Mouse (Mus musculus): Measurements from ENCODE around the gene Dennd4a.

The Dennd4a gene

GRCm38 (mm10) chr9:64810822-64811537 is at the start of gene Dennd4a:
TSS of gene Dennd4a (plus strand) at chr9:64811340.
- DNase-seq (ENCODE audit: extremely low read depth, insufficient read length, low spot score) = peak; percentile 96

- no peak for DNase-seq (ENCODE audit: extremely low read depth, insufficient read length, low spot score)
Measured at GRCm38 (mm10) chr9:64764824-64765223, 46.3 kb upstream of the Dennd4a start.

- no peak for DNase-seq (ENCODE audit: extremely low read depth, insufficient read length, low spot score)
Measured at GRCm38 (mm10) chr9:64766136-64766535, 45.0 kb upstream of the Dennd4a start.

- no peak for DNase-seq (ENCODE audit: extremely low read depth, insufficient read length, low spot score)
Measured at GRCm38 (mm10) chr9:64767796-64768195, 43.3 kb upstream of the Dennd4a start.

DNA sequence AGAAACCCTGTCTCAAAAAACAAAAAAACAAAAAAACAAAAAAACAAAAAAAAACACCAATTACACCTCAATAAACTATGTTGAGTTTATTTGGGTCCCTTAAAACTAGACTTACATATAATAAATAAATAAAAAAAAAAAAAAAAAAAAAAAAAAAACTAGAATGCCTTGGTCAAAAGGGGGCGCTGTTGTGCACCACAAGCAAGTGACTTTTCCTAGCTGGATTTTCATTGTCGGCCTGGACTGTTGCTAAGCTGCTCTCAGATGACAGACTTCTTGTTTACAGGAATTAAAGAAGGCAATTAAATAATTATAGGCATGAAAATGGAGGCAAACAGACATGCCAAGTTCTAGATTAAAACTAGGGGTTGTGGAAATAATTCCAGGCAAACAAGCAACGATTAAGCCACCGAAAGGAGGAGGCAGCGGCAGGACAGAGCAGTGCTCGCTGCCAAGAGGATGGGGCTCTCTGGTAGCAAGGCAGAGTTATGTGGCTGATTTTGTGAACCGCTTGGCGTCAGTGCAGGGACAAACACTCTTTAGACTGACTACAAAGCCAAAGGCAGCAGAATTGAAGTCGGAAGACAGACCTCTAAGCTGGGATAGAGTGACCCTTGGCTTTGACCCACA is 42.0 kb upstream of the Dennd4a start:
- no peak for DNase-seq (ENCODE audit: extremely low read depth, insufficient read length, low spot score)

DNA sequence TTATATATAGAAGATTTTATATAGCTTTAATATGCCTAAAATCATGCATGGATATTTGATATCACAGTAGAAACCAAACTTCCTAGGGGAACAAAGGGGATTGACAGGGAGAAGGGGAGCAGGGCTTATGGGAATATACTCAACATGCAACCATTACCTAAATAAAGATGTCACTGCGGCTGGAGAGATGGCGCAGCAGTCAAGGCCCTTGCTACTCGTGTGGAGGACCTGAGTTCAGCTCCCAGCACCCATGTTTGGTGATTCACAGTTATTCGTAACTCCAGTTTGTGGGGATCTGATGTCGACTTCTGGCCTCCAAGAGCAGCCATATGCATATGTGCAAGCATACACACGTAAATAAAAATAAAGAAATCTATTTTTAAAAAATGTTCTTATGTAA is 41.2 kb upstream of the Dennd4a start:
- DNase-seq (ENCODE audit: extremely low read depth, insufficient read length, low spot score) = no peak

GRCm38 (mm10) chr9:64770411-64770849 is 40.7 kb upstream of the Dennd4a start:
- no peak for DNase-seq (ENCODE audit: extremely low read depth, insufficient read length, low spot score)

- no peak for DNase-seq (ENCODE audit: extremely low read depth, insufficient read length, low spot score)
Measured at GRCm38 (mm10) chr9:64771236-64771635, 39.9 kb upstream of the Dennd4a start.

DNA sequence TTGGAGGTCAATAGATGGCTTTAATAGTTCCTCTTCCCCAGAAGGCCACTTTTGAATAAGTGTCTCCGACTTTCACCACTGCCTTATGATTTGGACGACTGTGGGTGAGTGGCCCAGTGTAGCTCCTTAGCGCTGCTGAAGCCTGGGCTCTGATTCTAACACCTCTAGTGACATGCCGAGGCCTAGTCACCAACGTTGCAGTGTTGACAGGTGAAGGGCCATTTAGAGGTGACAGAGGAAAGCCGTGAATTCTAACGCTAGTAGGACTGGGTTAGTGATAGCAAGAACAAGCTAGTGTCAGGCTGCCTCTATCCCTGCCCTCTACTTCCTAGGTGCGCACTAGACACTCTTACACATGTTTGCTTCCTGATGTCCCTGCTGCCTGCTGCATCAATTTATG is 37.9 kb upstream of the Dennd4a start:
- DNase-seq (ENCODE audit: extremely low read depth, insufficient read length, low spot score) = no peak

DNA sequence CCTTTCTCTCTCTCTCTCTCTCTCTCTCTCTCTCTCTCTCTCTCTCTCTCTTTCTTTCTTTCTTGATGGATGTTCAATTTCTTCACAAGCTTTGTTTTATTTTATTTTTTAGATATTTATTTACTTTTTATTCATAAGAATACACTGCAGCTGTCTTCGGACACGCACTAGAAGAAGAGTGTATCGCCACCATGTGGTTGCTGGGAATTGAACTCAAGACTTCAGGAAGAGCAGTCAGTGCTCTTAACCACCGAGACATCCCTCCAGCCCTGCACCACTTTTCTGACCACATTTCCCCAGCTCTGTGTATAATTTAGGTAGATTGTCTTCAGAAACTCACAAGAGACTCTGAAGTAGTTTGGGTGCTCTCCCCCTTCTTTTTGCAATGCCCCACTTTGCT is 37.2 kb upstream of the Dennd4a start:
- no peak for DNase-seq (ENCODE audit: extremely low read depth, insufficient read length, low spot score)

DNA sequence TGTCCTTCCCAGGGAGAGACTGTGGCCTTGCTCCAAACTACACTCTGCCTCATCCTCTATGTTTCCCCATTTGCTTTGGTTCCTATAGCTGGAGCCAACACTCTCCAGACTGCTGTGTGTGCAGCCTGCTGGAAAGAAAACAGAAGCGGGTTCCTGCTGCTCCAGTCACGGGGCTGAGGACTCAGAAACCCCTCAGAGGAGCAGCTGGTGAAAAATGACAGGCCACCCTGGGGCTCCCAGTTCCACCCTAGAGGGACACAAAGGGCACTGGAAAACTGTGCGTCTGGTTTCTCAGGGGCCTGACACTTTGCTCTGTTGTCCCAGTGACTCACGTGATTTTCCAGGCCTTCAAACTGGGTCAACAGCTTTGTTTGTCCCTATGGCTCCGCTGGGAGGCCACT is 36.7 kb upstream of the Dennd4a start:
- no peak for DNase-seq (ENCODE audit: extremely low read depth, insufficient read length, low spot score)

GRCm38 (mm10) chr9:64774883-64775282 is 36.3 kb upstream of the Dennd4a start:
- DNase-seq (ENCODE audit: extremely low read depth, insufficient read length, low spot score) = no peak

DNA sequence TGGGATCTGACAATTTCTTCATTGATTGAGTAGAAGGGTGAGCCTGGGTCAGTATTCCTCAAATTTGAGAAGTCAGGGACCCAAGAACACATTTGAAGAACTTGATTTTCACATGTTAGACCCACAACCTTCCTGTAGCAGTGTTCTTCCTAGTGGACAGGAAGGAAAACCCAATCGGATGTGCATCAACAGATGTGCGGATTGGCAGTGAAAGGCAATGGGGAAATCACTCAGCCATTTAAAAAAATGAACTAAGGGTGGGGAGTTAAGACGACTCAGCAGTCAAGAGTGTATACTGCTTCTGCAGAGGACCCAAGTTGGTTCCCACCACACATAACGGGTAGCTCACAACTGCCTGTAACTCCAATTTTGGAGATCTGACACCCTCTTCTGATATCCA is 35.6 kb upstream of the Dennd4a start:
- no peak for DNase-seq (ENCODE audit: extremely low read depth, insufficient read length, low spot score)

DNA sequence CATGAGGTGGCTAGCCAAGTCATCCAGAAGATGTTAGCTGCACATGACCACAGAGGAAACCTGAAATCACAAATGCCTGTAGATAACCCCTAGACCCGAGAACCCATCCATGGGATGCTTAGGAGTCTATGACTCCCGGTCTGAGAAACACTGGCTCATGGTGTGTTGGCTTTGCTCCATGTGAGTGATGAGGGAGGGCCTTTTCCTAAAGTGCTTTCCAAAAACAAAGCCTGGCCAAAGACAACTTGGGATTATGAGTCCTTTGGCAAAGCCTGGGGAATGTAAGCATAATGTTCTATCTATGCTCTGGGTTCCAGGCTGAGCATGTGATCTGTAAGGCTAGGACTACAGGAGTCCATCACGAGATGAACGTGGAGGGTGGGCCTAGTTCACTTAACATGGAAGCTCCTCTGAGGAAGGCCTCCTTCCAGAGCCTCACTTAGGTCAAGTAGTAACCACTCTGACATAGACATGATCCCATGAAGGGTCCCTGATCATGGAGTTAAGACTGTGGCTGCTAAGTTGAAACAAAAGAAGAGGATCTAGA is 33.6 kb upstream of the Dennd4a start:
- no peak for DNase-seq (ENCODE audit: extremely low read depth, insufficient read length, low spot score)

GRCm38 (mm10) chr9:64778151-64778550 is 33.0 kb upstream of the Dennd4a start:
- no peak for DNase-seq (ENCODE audit: extremely low read depth, insufficient read length, low spot score)

- DNase-seq (ENCODE audit: extremely low read depth, insufficient read length, low spot score) = no peak
Measured at GRCm38 (mm10) chr9:64779628-64780027, 31.5 kb upstream of the Dennd4a start.

GRCm38 (mm10) chr9:64783511-64783910 is 27.6 kb upstream of the Dennd4a start:
- DNase-seq (ENCODE audit: extremely low read depth, insufficient read length, low spot score) = no peak

DNA sequence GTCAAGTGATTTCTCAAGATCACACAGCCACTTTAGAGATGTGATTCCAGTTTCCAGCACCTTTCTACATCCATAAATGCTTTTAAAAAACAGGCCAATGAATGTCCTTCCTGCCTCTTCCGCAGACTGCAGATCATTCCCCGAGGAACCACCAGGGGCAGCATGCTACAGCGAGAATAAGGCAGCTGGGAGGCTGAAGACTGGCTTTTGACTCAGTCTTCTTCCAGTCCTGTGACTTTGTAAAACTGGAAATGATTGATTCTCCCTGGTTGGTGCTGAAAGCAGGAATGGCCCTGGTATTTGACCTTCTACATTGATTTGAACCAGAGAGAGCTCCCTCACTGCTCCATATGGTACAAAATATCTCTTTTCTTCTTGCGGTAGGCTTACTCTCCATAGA is 26.3 kb upstream of the Dennd4a start:
- DNase-seq (ENCODE audit: extremely low read depth, insufficient read length, low spot score) = peak; percentile 27

GRCm38 (mm10) chr9:64786216-64786905 is 24.8 kb upstream of the Dennd4a start:
- no peak for DNase-seq (ENCODE audit: extremely low read depth, insufficient read length, low spot score)

DNA sequence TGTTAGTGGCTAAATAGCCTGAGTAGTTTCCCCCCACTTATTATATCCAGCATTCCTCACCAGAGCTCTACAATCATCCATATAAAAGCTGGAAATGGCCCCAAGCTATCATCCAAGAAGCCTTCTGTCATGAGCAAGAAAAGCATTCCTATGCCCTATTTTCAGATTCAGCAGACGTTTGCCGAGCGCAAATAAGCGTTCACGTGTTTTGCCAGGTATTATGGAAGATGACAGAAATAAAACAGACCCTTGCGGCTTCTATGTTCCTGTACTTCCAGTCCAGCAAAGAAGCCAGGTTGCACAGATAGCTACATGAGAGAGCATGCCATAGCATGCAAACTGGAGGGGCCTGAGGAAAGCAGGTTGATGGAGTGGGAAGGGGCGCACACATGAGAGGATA is 23.1 kb upstream of the Dennd4a start:
- no peak for DNase-seq (ENCODE audit: extremely low read depth, insufficient read length, low spot score)

GRCm38 (mm10) chr9:64789341-64789761 is 21.8 kb upstream of the Dennd4a start:
- no peak for DNase-seq (ENCODE audit: extremely low read depth, insufficient read length, low spot score)
